Mouse (Mus musculus): ENCODE results near the gene Plac8.

DNA sequence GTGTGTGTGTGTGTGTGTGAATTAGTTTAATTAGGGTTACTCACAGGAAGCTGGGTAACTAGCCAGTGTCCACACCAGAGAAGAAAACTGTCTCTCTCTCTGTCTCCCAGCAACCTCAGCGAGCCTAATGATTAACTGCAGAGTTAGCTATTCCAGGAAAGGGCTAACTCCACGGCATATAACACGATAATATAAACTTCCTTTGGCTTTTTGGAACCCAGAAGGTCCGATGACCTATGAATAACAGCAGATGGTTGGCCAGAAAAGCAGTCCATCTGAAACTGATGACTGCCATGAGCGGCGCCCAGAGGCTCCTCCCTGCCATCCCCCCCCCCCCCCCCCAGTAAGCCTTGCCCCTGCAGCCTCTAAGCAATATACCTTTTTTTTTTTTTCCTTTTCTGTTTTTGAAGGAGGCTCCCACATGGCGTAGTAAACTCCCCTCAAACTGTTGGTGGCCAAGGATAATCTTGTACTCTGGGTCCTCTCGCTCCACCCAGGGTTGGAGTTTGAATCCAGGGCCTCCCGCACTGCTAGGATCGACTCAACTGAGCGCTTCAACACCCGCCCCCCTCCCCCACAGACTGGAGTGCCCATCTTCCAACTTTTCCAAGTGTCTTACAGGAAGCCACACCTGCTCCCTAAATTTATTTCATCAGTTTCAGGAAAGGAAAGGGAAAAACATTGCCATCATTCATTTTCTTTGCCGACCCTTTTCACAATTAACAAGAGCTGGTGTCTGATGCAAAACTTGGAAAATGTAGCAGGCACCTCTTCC lies 4.6 kb downstream of the Plac8 start:
- TF ChIP-seq CTCF (IDR thresholded peaks at IDR 0.05): no peak
- TF ChIP-seq EP300 (IDR thresholded peaks at IDR 0.05; ENCODE audit: insufficient read depth, low read depth, low read length): no peak

Data from heart, adult 2 months (tissue).